Mouse (Mus musculus) embryonic fibroblast, embryonic 13.5 days (primary cell): Measurements from ENCODE around the gene Iglon5.

Experiments used
- CTCF ChIP-seq: IDR thresholded peaks from 2 replicates; pipeline ENCODE4 v1.5.1; 2011; ENCODE audit warnings: mild to moderate bottlenecking, control low read depth, low read length, moderate library complexity, borderline replicate concordance; ENCODE audit not compliant: insufficient read depth
- POLR2A ChIP-seq: IDR thresholded peaks from 2 replicates; pipeline ENCODE4 v1.6.1; 2011; ENCODE audit warnings: low read depth, mild to moderate bottlenecking, control low read depth, low read length, moderate library complexity

GRCm38 (mm10) chr7:43481191-43481590, 8.7 kb downstream of the Iglon5 start:
- TF ChIP-seq CTCF (no peak), POLR2A (no peak)
